Mouse (Mus musculus) limb, embryonic 15.5 days (tissue): Measurements from ENCODE around the gene Emc10. TPM values are rescaled to one million over a fixed set of nuclear protein-coding genes. Genes with fewer than 3 reads are reported as not detected.
A peak's percentile ranks its signal among the peaks of the same experiment; 100 is the strongest.

Experiments
- ATAC-seq: fragments of 200-750 bp; cut with Nextera tagmentation; 2 replicates; pipeline ENCODE4 v1.8.0; 2017; ENCODE audit warnings: low read depth, moderate TSS enrichment; ENCODE audit not compliant: insufficient number of reproducible peaks, low FRiP score, low TSS enrichment
- H3K27ac ChIP-seq: fragments of 300-500 bp; sonication (generic); 2 replicates; pipeline ENCODE4 v1.5.1; 2015; ENCODE audit warnings: moderate library complexity, mild to moderate bottlenecking, inconsistent platforms
- H3K27me3 ChIP-seq: fragments of 300-500 bp; sonication (generic); 2 replicates; pipeline ENCODE4 v1.6.1; 2015; ENCODE audit warnings: inconsistent platforms
- H3K36me3 ChIP-seq: fragments of 300-500 bp; sonication (generic); 2 replicates; pipeline ENCODE4 v1.6.1; 2015; ENCODE audit warnings: inconsistent platforms
- H3K4me1 ChIP-seq: fragments of 300-500 bp; sonication (generic); 2 replicates; pipeline ENCODE4 v1.6.1; 2015; ENCODE audit warnings: inconsistent platforms
- H3K4me2 ChIP-seq: fragments of 300-500 bp; sonication (generic); 2 replicates; pipeline ENCODE4 v1.6.1; 2015; ENCODE audit warnings: mild to moderate bottlenecking, inconsistent platforms
- H3K4me3 ChIP-seq: fragments of 300-500 bp; sonication (generic); 2 replicates; pipeline ENCODE4 v1.5.1; 2015; ENCODE audit warnings: mild to moderate bottlenecking, inconsistent platforms
- H3K9ac ChIP-seq: fragments of 300-500 bp; sonication (generic); 2 replicates; pipeline ENCODE4 v1.6.1; 2015; ENCODE audit warnings: inconsistent platforms
- H3K9me3 ChIP-seq: fragments of 300-500 bp; sonication (generic); 2 replicates; pipeline ENCODE4 v1.6.1; 2016; ENCODE audit warnings: inconsistent platforms
- WGBS: fragments of 180-500 bp; shearing (Covaris S2); methylation state at CpG from one replicate; pipeline ENCODE4 v1.1.7; 2015; 5-methylcytosine and 5-hydroxymethylcytosine counted together
- polyA plus RNA-seq: library from polyadenylated mRNA; unstranded; fragments of >200 nt; fragmentation: Nextera tagmentation; extraction: Ambion mirVana; gene quantifications from 2 replicates; pipeline ENCODE4 v1.2.1, GENCODE M21; 2015

Gene Emc10
- polyA plus RNA-seq, 1 experiment from 2014 or later = 116 TPM

DNA sequence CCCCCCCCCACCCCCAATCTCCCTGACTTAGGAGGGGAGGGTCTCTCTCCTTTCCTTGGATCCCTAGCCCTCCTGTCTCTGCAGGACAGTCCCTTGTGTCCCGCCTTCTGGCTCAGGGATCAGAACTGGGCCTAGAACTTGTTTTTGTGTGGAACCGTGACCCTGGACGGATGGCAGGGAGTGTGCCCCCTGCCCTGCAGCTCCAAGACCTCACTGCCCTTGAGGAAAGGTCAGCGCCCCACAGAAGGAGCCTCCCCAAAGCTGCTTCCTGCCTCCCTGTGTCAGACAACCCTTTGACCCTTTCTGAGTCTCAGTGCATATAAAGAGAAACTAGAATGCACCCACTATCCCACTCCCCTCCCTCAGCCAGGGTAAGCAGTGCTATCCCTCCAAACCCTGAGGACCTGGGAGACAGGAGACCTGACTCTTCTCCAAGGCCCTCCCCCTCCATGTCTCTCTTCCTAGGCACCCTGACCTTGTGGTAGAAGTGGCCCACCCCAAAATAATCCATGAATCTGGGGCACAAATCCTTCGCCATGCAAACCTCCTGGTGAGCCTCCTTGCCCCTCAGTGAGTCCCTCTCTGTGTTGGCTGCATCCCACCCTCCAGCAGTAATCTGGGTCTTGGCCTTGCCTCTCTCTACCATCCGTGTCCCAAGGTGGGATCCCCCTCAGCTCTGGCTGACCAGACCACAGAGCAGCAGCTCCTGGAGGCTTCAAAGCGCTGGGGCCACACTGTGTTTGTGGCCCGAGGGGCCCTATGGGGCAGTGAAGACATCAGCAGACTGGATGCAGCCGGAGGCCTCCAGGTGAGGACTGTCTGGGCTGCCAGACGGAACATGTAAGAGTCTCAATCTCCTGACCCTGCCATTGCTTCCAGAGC, 30.1 kb downstream of the Emc10 start:
- no peak for ATAC-seq
- H3K36me3 ChIP-seq = peaks cover 18% of the 10 kb centered on the region; the same call in 1 of the 2 replicates
- H3K27ac ChIP-seq = no peak overlapping the region
- H3K4me3 ChIP-seq = no peak overlapping the region
- WGBS = 82% methylated on average over 10 of the region's 10 CpGs
- H3K9ac ChIP-seq = no peak overlapping the region
- peaks cover 29% of the 10 kb centered on the region for H3K4me1 ChIP-seq
- H3K4me2 ChIP-seq = no peak overlapping the region
- H3K27me3 ChIP-seq = peaks cover 43% of the 10 kb centered on the region
- no peaks in the 10 kb centered on the region for H3K9me3 ChIP-seq

DNA sequence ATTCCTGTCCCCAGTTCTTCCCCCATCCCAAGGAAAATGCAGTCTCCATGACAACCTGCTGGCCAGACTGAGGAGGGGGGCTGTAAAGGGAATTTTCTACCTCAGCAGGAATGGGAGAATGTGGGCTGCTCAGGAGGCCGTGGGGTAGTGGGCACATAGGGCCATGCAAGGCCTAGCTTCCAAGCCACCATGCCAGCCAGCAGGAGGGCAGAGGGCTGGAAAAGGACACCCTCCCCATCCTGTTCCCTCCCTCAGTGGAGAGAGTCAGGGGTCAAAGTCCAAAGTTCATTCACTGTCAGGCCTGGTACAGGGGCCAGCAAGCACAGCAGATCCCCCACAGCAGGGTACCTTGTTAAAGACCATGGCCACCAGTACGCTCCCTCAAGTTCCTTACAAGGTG, 31.2 kb downstream of the Emc10 start, which contains the start of gene Aspdh:
Gene Aspdh (plus strand): TSS at position 281 of the 400 bp plus-strand sequence.
- 64% methylated on average over 2 of the region's 2 CpGs for WGBS
- H3K36me3 ChIP-seq = 0 out of 2 replicates have a peak, but pooled peaks cover 16% of the 10 kb centered on the region
- no peak within 1 kb of the TSS for H3K27ac ChIP-seq
- H3K4me3 ChIP-seq = no peak within 1 kb of the TSS
- H3K27me3 ChIP-seq = peaks cover 54% of the 10 kb centered on the region
- no peak within 1 kb of the TSS for H3K4me2 ChIP-seq
- no peaks in the 10 kb centered on the region for H3K9me3 ChIP-seq
- no peak for ATAC-seq
- no peak within 1 kb of the TSS for H3K9ac ChIP-seq
- H3K4me1 ChIP-seq = peaks cover 27% of the 10 kb centered on the region

DNA sequence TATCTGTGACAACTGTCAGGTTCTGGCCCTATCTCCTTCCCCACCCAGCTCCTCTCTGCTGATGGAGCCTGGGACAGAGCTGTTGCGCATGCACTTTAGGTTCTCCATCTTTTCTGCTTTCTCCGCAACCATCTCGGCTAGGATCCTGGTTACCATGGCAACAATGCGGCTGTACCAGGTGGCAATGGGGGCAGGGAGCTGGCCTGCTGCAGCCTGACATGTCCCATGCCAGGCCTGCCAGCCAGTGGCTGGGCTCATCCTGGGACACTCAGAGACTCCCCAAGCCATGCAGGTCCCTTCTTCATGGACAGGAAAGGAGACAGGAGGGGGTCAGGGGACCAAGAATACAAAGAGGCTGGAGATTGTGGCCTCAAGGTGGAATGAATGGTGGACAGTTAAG, 31.8 kb downstream of the Emc10 start:
- Histone ChIP-seq H3K27ac (no peak overlapping the region), H3K9me3 (no peaks in the 10 kb centered on the region), H3K4me2 (no peak overlapping the region), H3K36me3 (0 out of 2 replicates have a peak, but pooled peaks cover 11% of the 10 kb centered on the region), H3K9ac (no peak overlapping the region), H3K4me3 (no peak overlapping the region), H3K4me1 (peaks cover 27% of the 10 kb centered on the region), H3K27me3 (peaks cover 60% of the 10 kb centered on the region)
- ATAC-seq = no peak
- 26% methylated on average over 4 of the region's 4 CpGs for WGBS

DNA sequence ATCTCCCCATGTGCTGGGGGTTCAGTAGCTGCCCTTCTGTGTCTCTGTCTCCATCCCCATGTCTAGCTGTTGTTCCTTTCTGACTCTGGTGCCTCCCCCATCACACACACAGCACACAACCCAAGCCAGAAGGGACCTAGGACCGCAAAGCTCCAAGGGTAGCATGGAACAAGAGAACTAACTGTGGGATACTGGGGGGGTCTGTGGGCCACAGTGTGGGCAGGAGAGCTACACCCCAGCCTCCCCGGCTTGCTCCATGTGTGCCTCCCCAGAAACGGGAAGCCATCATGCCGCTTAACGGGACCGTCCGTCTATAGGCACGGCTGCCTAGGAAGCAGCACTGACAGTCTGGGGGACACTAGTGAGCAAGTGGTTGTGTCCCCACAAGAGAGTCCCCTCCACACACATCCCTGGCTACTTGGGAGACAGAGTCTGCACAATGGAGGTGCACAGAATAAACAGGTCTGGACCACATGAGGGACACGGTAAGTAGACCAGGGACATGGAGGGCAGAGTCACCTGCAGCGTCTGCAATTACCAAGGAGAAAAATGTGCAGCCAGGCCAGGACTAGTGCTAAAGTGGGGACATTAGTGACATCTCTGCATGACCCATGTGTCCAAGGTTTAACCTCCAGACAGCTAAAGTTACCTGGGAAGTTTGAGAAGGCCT, 32.6 kb downstream of the Emc10 start:
- ATAC-seq = no peak
- Histone ChIP-seq H3K4me1 (peaks cover 22% of the 10 kb centered on the region), H3K36me3 (0 out of 2 replicates have a peak, but pooled peaks cover 10% of the 10 kb centered on the region), H3K27me3 (peaks cover 68% of the 10 kb centered on the region), H3K9me3 (no peaks in the 10 kb centered on the region), H3K27ac (no peak overlapping the region), H3K9ac (no peak overlapping the region), H3K4me2 (no peak overlapping the region), H3K4me3 (no peak overlapping the region)
- WGBS = 82% methylated on average over 10 of the region's 10 CpGs

DNA sequence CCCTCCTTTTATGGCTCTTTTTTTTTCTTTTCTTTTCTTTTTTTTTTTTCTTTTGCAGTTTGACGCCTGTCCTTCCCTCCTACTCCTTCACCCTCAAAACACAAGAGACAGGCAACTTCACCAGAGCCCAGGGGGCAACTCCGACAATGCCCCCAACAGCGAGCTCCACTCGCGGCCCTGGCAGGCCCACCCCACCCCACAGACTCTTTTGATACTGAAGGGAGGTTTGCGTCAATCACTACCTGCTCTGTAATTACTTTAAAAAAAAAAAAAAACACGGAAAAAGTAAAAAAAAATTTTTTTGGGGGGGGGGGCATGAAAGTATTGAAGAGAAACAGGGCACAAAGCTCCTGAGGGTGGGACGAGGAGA, 33.3 kb downstream of the Emc10 start:
- Histone ChIP-seq H3K36me3 (0 out of 2 replicates have a peak, but pooled peaks cover 10% of the 10 kb centered on the region), H3K9me3 (no peaks in the 10 kb centered on the region), H3K4me1 (peaks cover 17% of the 10 kb centered on the region), H3K4me2 (peak overlapping the region; percentile 29), H3K4me3 (peak overlapping the region; percentile 14; the same call in 1 of the 2 replicates), H3K27ac (no peak overlapping the region), H3K27me3 (peaks cover 70% of the 10 kb centered on the region), H3K9ac (no peak overlapping the region)
- 28% methylated on average over 8 of the region's 8 CpGs for WGBS
- no peak for ATAC-seq

DNA sequence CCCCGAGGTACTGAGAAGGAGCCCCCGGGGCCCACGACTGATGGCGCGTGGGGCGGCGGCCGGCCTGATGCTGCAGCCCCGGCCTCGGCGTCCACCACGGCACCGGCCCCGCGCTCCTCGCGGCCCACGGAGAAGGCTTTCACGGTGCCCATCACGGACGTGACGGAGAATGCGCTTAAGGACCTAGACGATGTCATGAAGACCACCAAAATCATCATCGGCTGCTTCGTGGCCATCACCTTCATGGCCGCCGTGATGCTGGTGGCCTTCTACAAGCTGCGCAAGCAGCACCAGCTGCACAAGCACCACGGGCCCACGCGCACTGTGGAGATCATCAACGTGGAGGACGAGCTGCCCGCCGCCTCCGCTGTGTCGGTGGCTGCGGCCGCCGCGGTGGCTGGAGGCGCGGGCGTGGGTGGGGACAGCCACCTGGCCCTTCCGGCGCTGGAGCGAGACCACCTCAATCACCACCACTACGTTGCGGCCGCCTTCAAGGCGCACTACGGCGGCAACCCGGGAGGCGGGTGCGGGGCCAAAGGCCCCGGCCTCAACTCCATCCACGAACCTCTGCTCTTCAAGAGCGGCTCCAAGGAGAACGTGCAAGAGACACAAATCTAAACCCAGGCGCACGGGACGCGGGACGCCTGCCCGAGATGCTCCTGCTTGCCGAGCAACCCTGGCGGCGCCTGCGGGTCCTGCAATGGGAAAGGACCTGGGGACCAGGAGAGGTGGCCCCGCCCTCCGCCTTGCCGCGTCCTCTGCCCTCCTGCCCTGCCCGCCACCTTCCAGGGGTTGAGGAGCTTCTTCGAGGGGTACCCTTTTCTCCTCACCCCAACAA, 33.9 kb downstream of the Emc10 start:
- peaks cover 70% of the 10 kb centered on the region for H3K27me3 ChIP-seq
- H3K9ac ChIP-seq = no peak overlapping the region
- H3K4me2 ChIP-seq = peak overlapping the region; percentile 29
- whole genome bisulfite sequencing = 18% methylated on average over 68 of the region's 77 CpGs
- no peak overlapping the region for H3K27ac ChIP-seq
- H3K4me3 ChIP-seq = peak overlapping the region; percentile 14
- H3K4me1 ChIP-seq = peaks cover 15% of the 10 kb centered on the region
- 0 out of 2 replicates have a peak, but pooled peaks cover 10% of the 10 kb centered on the region for H3K36me3 ChIP-seq
- no peak for ATAC-seq
- no peaks in the 10 kb centered on the region for H3K9me3 ChIP-seq

DNA sequence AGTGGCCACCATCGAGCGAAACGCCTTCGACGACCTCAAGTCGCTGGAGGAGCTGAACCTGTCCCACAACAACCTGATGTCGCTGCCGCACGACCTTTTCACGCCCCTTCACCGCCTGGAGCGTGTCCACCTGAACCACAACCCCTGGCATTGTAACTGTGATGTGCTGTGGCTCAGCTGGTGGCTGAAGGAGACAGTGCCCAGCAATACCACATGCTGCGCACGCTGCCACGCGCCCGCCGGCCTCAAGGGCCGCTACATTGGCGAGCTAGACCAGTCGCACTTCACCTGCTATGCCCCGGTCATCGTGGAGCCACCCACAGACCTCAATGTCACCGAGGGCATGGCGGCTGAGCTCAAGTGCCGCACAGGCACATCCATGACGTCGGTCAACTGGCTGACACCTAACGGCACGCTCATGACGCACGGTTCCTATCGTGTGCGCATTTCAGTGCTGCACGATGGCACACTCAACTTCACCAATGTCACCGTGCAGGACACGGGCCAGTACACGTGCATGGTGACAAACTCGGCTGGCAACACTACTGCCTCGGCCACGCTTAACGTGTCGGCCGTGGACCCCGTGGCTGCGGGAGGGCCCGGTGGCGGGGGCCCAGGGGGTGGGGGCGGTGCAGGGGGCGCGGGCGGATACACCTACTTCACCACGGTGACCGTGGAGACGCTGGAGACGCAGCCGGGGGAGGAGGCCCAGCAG, 34.7 kb downstream of the Emc10 start:
- Histone ChIP-seq H3K27me3 (peaks cover 70% of the 10 kb centered on the region), H3K36me3 (0 out of 2 replicates have a peak, but pooled peaks cover 10% of the 10 kb centered on the region), H3K4me2 (0 out of 2 replicates have a peak overlapping the region, but pooled peaks have one; percentile 29), H3K27ac (no peak overlapping the region), H3K9me3 (no peaks in the 10 kb centered on the region), H3K4me1 (peaks cover 10% of the 10 kb centered on the region; the same call in 1 of the 2 replicates), H3K4me3 (0 out of 2 replicates have a peak overlapping the region, but pooled peaks have one; percentile 14), H3K9ac (no peak overlapping the region)
- WGBS = 54% methylated on average over 51 of the region's 57 CpGs
- ATAC-seq = no peak

DNA sequence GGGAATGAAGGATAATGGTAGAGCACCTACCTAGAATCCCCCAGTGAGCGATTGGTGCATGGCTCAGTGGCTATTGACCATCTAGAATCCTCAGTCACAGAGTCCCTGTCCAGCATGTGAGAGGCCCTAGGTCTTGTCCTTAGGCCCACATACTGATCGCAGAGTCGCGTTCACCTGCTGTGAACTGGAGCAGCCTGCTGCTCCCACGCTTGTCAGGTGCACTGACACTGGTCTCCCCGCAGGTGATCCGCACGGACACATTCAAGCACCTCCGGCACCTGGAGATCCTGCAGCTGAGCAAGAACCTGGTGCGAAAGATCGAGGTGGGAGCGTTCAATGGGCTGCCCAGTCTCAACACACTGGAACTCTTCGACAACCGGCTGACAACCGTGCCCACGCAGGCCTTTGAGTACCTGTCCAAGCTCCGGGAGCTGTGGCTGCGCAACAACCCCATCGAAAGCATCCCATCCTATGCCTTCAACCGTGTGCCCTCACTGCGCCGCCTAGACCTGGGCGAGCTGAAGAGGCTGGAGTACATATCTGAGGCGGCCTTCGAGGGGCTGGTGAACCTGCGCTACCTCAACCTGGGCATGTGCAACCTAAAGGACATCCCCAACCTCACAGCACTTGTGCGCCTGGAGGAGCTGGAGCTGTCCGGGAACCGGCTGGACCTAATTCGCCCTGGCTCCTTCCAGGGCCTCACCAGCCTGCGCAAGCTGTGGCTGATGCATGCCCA, 35.4 kb downstream of the Emc10 start:
- Histone ChIP-seq H3K4me2 (no peak overlapping the region), H3K27me3 (peaks cover 70% of the 10 kb centered on the region), H3K27ac (no peak overlapping the region), H3K36me3 (0 out of 2 replicates have a peak, but pooled peaks cover 10% of the 10 kb centered on the region), H3K9me3 (no peaks in the 10 kb centered on the region), H3K4me3 (no peak overlapping the region), H3K9ac (no peak overlapping the region), H3K4me1 (peaks cover 10% of the 10 kb centered on the region; the same call in 1 of the 2 replicates)
- no peak for ATAC-seq
- WGBS = 66% methylated on average over 31 of the region's 31 CpGs

DNA sequence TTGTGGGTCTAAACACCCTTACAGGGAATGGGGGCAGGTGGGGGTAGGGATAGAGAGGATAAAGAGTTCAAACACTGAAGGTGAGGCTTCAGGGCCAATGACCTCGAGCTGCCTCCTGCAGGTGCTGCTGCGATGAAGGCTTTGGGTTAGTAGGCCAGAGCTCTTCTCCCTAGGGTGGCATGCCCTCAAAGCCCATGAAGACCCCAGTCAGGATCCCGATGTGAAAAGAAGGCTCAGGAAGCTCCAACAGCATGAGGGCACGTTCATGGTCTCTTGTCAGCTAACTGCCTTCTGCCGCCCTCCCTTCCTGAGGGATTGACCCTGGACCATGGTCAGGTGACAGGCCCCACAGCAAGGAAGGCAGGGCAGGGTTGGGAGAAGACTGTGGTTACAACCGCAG, 36.3 kb downstream of the Emc10 start:
- no peak overlapping the region for H3K4me2 ChIP-seq
- 0 out of 2 replicates have a peak, but pooled peaks cover 10% of the 10 kb centered on the region for H3K36me3 ChIP-seq
- H3K4me1 ChIP-seq = peaks cover 10% of the 10 kb centered on the region; the same call in 1 of the 2 replicates
- H3K27ac ChIP-seq = no peak overlapping the region
- no peak for ATAC-seq
- H3K4me3 ChIP-seq = no peak overlapping the region
- H3K9me3 ChIP-seq = no peaks in the 10 kb centered on the region
- 73% methylated on average over 6 of the region's 6 CpGs for WGBS
- H3K27me3 ChIP-seq = peaks cover 65% of the 10 kb centered on the region
- no peak overlapping the region for H3K9ac ChIP-seq

DNA sequence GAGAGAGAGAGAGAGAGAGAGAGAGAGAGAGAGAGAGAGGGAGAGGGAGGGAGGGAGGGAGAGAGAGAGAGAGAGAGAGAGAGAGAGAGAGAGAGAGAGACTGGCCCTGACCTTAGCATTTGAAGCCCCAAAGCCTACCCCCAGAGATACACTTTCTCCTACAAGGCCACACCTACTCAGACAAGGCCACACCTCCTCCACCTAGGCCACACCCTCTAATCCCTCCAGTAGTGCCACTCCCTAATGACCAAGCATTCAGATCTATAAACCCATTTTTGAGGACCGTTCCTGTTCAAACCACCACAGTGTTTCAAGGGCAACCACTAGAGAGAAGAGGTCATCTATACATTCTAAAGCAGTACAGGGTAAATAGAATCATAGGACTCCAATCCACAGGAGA, 40.0 kb downstream of the Emc10 start:
- no peak overlapping the region for H3K27ac ChIP-seq
- H3K36me3 ChIP-seq = 0 out of 2 replicates have a peak, but pooled peaks cover 2% of the 10 kb centered on the region
- 85% methylated on average over 1 of the region's 1 CpGs for WGBS
- H3K27me3 ChIP-seq = peaks cover 28% of the 10 kb centered on the region
- ATAC-seq = no peak
- no peak overlapping the region for H3K4me2 ChIP-seq
- H3K9ac ChIP-seq = no peak overlapping the region
- no peaks in the 10 kb centered on the region for H3K4me1 ChIP-seq
- H3K4me3 ChIP-seq = no peak overlapping the region
- H3K9me3 ChIP-seq = no peaks in the 10 kb centered on the region
